Mouse (Mus musculus) T-helper 1 cell (primary cell): Measurements from ENCODE around the gene Zfp455.
"Not testable (repeated sequence)": the region's sequence is repeated elsewhere in the genome, so short reads cannot be mapped to it uniquely, and the experiment has no call there.

Experiments
- in situ Hi-C: fragments of 300-600 bp; cut with MboI, MseI; formaldehyde crosslinking; loops from one replicate; pipeline ENCODE4 v1.15.1; 2025; ENCODE audit warnings: high pct_unique_total_duplicates

Zfp455 gene

GRCm38 (mm10) chr13:67194340-67194894 is at the start of gene Zfp455:
Zfp455 (plus strand) TSS chr13:67194506.
- in situ Hi-C loops, result no loop called here

GRCm38 (mm10) chr13:67166122-67166521 is 28.2 kb upstream of the Zfp455 start:
- in situ Hi-C loops, result not testable (repeated sequence)

DNA sequence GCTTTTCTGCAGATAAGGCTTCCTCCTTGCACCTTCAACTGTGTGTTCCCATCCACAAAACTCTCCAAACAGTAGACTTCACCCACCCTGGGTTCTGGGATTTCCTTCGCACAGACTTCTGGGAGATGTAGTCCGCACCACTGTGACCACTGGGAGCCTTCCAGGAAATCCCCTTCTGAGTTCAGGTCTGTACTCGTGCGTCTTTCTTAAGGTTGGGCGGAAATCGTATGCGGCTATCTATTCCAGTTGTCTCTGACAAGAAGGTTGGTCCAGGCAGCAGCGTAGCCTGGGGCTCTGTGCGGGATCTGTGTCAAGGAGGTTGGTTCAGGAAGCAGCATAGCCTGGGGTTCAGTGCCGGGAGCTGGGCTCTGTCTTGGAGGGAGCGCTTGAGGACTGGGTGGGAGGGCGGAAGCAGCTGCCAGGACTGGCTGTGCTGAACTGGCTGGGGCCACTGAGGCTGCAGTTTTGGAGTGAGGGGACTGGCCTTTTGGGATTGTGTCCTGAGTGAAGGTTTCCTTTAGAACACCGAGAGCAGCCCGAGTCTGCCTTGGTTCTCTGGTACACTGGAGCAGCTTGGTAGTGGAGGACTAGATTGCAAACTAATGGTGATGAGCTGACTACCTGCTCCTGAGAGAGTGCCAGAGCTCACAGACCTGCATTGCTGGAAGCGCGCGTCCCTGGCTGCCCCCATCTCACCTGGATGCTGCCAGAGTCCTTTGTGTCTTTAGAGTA is 21.1 kb upstream of the Zfp455 start, which contains the start of gene Rsl1:
Gene Rsl1 (plus strand): TSS at position 192 of the 732 bp plus-strand sequence.
- in situ Hi-C loops, result loop anchor here (10.0 kb wide), 1 partner anchor 202 kb away; the partner anchor contains the start of genes Gm28041 and Zfp456

DNA sequence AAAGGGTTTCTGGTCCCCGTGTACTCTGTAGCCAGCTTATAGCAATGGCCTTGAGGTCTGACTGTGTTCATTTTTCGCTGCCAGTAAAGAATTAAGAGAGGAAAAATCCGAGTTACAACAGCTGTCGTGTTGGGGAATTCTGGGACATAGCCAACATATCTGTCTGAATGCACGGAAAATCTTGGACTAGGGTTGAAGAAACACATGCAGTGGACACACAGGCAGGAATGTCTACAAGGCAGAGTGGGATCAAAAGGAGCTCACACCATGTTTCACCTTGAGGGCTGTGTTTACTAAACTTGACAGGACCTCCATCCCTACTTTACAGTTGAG is 20.6 kb upstream of the Zfp455 start:
- in situ Hi-C loops, result loop anchor here (10.0 kb wide), 1 partner anchor 201 kb away; the partner anchor contains the start of genes Gm28041 and Zfp456

DNA sequence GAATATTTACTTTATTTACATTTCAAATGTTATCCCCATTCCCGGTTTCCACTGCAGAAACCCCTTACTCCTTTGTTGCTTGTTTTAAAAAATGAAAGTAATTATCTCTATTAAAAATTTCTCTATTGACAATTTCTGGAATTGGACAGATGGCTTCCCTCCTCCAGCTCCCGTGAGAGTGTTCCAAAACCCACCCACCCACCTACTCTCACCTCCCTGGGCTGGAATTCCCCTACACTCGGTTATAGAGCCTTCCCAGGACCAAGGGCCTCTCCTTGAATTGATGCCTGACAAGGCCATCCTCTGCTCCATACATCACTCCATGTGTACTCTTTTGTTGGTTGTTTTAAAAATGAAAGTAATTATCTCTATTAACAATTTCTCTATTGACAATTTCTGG is 7.3 kb downstream of the Zfp455 start:
- in situ Hi-C loops, result no loop called here

- in situ Hi-C loops, result no loop called here
Measured at GRCm38 (mm10) chr13:67214015-67214607, 19.8 kb downstream of the Zfp455 start.
